Mouse (Mus musculus) cerebral cortex, adult 2 months (tissue): ENCODE measurements around the gene Rnf213.

Experiments used
- WGBS: fragments of 180-500 bp; shearing (Covaris S2); methylation state at CpG from one replicate; pipeline ENCODE4 v1.1.7; 2018; 5-methylcytosine and 5-hydroxymethylcytosine counted together

The Rnf213 gene

GRCm38 (mm10) chr11:119392800-119393482, at the start of gene Rnf213:
Rnf213 (plus strand) TSS chr11:119393100.
- WGBS: 2% methylated on average over 19 of the region's 19 CpGs

- 90% methylated on average over 8 of the region's 8 CpGs for WGBS
These were observed 48.7 kb upstream of the Rnf213 start for GRCm38 (mm10) chr11:119344178-119344577.

GRCm38 (mm10) chr11:119344865-119345264, 48.0 kb upstream of the Rnf213 start:
- 80% methylated on average over 6 of the region's 6 CpGs for WGBS

DNA sequence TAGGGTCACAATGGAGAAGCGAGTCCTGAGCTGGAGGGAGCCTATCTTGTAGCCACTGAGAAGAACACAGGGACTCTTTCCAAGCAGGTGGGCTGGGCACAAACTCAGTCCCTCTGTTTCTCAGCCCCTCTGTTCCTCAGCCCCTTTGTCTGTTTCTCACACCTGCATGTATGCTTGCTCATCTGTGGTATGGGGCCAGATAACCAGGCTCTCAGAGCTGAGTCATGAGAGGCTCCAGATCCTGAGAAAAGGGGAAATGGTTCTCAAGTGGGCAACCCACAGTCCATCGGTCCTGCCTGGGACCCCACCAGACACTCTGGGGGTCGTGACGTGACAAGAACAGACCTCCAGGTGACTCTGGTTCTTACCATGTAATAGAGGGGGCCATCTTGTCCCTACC, 45.8 kb upstream of the Rnf213 start:
- 81% methylated on average over 4 of the region's 4 CpGs for WGBS

DNA sequence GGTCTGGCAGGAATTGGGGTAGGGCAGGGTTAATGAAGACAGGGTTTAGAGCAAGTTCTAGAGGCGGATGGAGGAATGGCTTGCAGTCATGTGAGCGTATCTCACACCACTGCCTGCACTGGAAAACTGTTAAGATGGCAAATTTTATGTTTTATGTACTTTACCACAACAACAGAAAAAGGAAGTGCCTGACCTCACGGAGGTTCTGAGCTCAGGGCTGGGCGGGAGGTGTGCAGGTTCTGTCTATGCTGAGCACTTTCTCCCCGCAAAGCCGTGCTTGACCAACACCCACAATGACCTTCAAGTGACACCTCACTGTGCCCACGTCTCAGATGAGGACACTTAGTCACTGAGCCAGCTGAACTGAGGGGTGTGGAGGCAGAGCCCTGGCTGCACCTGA, 40.8 kb upstream of the Rnf213 start:
- 88% methylated on average over 7 of the region's 7 CpGs for WGBS

- 91% methylated on average over 4 of the region's 4 CpGs for WGBS
These were observed 39.0 kb upstream of the Rnf213 start for GRCm38 (mm10) chr11:119353946-119354345.

- 8% methylated on average over 23 of the region's 23 CpGs for WGBS
These were observed 38.0 kb upstream of the Rnf213 start for GRCm38 (mm10) chr11:119354798-119355442.

GRCm38 (mm10) chr11:119355443-119356385, 37.2 kb upstream of the Rnf213 start, which contains the start of the genes Sgsh and Slc26a11:
Sgsh (minus strand) TSS chr11:119355536.
Slc26a11 (plus strand) TSS chr11:119355557.
- WGBS: 1% methylated on average over 40 of the region's 40 CpGs

DNA sequence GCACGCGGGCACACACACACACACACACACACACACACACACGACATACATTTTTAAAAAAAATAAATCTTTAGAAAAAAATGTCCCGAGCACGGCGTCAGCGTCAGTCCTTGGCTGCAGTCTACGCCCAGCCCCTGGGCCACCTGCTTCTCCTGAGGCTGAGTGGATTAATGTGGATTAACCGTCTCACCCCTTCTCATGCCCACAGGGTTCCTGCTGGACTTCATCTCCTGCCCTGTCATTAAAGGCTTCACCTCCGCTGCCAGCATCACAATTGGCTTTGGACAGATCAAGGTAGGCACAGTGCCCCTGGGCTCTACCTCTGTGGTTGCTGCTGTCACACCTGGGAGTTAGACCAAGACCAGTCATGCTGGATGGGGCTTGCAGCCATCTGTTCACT, 33.8 kb upstream of the Rnf213 start:
- 93% methylated on average over 10 of the region's 10 CpGs for WGBS

GRCm38 (mm10) chr11:119362769-119363533, 29.9 kb upstream of the Rnf213 start:
- WGBS: 43% methylated on average over 11 of the region's 11 CpGs

DNA sequence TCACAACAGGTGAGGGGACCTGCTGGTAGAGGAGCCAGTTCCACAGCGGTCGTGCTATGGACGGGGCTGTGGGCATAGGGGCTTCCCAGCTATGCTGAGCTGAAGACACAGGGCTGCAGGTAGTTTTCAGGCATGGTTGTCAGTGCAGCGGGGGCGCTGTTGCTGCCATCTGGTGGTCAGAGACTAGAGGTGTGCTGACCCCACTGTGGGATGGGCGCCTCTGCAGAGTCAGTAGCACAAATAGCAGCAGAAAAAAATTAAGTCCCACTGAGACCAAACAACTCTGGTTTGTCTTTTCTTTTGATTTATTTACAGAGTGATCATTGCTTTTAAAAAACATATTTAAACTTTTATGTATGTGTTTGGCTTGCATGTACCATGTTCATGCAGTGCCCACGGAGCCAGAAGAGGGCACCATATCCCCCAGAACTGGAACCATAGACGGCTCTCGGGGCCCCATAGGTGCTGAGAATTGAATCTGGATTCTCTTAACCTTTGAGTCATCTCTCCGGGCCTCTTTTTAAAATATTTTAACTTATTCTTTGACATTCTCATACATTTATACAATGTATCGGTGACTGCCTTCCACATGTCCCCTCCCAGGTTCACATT, 29.3 kb upstream of the Rnf213 start:
- WGBS: 30% methylated on average over 11 of the region's 11 CpGs

GRCm38 (mm10) chr11:119375425-119375824, 17.5 kb upstream of the Rnf213 start:
- 81% methylated on average over 6 of the region's 6 CpGs for WGBS

GRCm38 (mm10) chr11:119377326-119377725, 15.6 kb upstream of the Rnf213 start:
- WGBS: 90% methylated on average over 11 of the region's 11 CpGs

DNA sequence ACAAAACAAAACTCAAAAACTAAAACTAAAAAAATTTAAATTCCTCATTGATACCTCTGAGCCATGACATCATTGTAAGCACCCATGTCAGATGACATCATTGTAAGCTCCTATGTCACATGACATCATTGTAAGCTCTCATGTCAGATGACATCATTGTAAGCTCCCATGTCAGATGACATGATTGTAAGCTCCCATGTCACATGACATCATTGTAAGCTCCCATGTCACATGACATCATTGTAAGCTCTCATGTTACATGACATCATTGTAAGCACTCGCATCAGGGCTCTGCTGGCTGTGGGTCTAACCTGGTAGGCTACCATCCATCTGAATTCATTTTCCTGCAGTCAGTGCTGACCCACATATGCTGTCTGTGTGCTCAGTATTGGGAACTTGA, 14.3 kb upstream of the Rnf213 start:
- 98% methylated on average over 1 of the region's 1 CpGs for WGBS

GRCm38 (mm10) chr11:119381631-119382337, 11.1 kb upstream of the Rnf213 start:
- 91% methylated on average over 9 of the region's 9 CpGs for WGBS

DNA sequence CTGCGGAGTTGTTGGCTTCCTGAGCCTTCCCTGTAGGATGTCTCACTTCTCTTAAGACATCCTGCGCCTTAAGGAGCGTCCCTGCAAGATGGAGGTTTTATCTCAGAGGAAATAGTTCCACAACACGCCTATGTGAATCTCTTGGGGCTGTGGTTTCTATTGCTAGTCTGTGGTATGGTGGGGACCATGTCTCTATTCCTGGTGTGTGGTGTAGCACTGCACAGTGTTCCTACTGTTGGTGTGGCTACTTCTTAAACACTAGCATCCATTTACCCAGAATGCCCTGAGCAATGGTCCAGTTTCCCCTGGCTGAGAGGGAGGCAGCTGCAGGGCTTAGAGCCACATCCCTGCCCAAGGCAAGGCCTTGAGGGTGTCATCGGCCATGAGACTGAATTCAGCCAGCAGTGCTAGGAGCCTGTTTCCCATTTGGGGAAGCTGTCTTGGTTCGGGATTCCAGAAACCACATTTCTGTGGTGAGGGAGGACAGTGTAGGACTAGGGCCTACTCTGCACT, 10.5 kb upstream of the Rnf213 start:
- WGBS: 84% methylated on average over 6 of the region's 6 CpGs

- 87% methylated on average over 4 of the region's 4 CpGs for WGBS
These were observed 8.0 kb upstream of the Rnf213 start for GRCm38 (mm10) chr11:119384904-119385303.

GRCm38 (mm10) chr11:119386306-119386705, 6.6 kb upstream of the Rnf213 start:
- WGBS: 97% methylated on average over 5 of the region's 5 CpGs

- 72% methylated on average over 3 of the region's 3 CpGs for WGBS
These were observed 5.6 kb upstream of the Rnf213 start for GRCm38 (mm10) chr11:119387273-119387672.

GRCm38 (mm10) chr11:119389851-119390270, 3.0 kb upstream of the Rnf213 start:
- WGBS: 1% methylated on average over 35 of the region's 35 CpGs
